Mouse (Mus musculus): Measurements from ENCODE around the gene BC107364. TPM values are rescaled to one million over a fixed set of nuclear protein-coding genes. Genes with fewer than 3 reads are reported as not detected.
"Not testable (repeated sequence)": the region's sequence is repeated elsewhere in the genome, so short reads cannot be mapped to it uniquely, and the experiment has no call there.

The BC107364 gene
- polyA plus RNA-seq, 1 experiment from 2014 or later: not detected

- ATAC-seq: no peak
- Histone ChIP-seq H3K4me2 (peak overlapping the region; percentile 58), H3K27ac (no peak overlapping the region), H3K9ac (peak overlapping the region; percentile 10; the same call in 1 of the 2 replicates), H3K4me1 (peaks cover 42% of the 10 kb centered on the region), H3K36me3 (no peaks in the 10 kb centered on the region), H3K9me3 (replicated peaks) (no peaks in the 10 kb centered on the region), H3K4me3 (peak overlapping the region; percentile 41), H3K27me3 (replicated peaks) (peaks cover 90% of the 10 kb centered on the region)
- WGBS (ENCODE audit: insufficient replicate concordance): 3% methylated on average over 26 of the region's 26 CpGs
Measured at GRCm38 (mm10) chr3:96404450-96404849, 47.7 kb downstream of the BC107364 start.

DNA sequence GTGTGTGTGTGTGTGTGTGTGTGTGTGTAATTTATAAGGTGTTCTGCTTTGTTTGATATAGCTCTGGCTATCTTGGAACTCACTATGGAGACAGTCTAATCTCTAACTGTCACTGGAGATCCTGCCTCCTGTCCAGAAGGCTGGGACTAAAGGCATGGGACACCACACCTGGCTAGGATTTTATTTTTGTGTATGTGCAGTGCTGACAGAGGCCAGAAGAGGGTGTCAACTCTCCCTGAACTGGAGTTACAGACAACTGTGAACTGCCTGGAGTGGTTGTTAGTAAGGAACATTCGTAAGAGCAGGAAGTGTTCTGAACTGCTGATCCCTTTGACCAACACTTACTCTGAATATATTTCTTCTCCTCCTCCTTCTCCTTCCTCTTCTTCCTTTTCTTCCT, 49.1 kb downstream of the BC107364 start:
- H3K27me3 ChIP-seq (replicated peaks): peaks cover 84% of the 10 kb centered on the region
- no peak overlapping the region for H3K9ac ChIP-seq
- no peak overlapping the region for H3K4me3 ChIP-seq
- no peak for ATAC-seq
- no peak overlapping the region for H3K27ac ChIP-seq
- H3K36me3 ChIP-seq: no peaks in the 10 kb centered on the region
- peaks cover 35% of the 10 kb centered on the region for H3K4me1 ChIP-seq
- H3K4me2 ChIP-seq: no peak overlapping the region
- 7% methylated on average over 1 of the region's 1 CpGs for WGBS (ENCODE audit: insufficient replicate concordance)
- no peaks in the 10 kb centered on the region for H3K9me3 ChIP-seq (replicated peaks)

DNA sequence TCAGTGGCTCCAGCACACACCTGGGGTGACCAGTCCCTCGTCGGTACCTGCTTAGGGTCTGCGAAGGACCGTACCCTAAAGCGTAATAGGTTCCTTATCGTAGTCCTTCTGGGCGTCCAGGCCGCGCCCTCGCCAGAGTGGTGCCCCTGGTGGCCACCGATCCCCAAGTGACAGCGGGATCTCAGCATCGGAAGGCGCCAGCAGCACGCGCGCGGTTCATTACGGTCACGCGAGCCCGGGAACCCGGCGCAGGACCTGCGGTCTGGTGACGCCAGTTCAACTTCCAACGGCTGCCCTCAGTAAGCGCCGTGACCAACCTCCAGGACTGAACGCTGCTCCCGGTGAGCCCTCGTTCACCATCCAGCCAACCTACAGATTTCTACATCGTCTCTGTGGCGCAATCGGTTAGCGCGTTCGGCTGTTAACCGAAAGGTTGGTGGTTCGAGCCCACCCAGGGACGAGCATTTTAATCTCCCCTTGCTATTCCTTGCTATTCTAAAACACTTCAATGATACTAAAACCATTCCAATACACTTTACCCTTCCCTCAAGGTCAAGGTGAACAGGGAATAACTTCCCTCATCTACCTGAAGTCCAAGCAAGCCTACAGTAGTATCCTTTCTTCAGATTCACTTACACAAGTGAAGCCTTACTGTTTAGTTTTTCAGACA, 50.1 kb downstream of the BC107364 start:
- H3K9ac ChIP-seq: peak overlapping the region; percentile 58
- H3K4me2 ChIP-seq: peak overlapping the region; percentile 86
- peak; percentile 79 for ATAC-seq
- no peak overlapping the region for H3K27ac ChIP-seq
- WGBS (ENCODE audit: insufficient replicate concordance): under 1% methylated on average over 41 of the region's 41 CpGs
- peaks cover 35% of the 10 kb centered on the region for H3K4me1 ChIP-seq
- H3K4me3 ChIP-seq: peak overlapping the region; percentile 63
- no peaks in the 10 kb centered on the region for H3K9me3 ChIP-seq (replicated peaks)
- no peaks in the 10 kb centered on the region for H3K36me3 ChIP-seq
- peaks cover 86% of the 10 kb centered on the region for H3K27me3 ChIP-seq (replicated peaks)

DNA sequence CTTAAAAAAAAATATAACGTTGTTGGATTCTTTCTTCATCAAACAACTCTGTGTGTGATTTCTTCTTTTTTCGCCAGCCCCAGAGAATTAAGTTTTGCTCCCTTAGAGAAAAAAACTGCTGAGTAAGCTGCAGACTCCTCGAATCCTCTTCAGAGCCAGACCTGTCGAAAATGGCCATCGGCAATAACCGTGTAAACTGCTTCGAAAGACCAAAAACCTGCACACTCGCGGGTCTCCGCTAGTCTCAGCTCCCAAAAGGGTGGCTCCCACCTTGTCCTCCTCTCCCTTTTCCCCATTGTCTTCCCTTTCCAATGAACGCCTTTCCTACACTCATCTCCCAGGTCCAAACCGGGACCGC, 50.7 kb downstream of the BC107364 start:
- peak overlapping the region; percentile 58 for H3K9ac ChIP-seq
- H3K27ac ChIP-seq: no peak overlapping the region
- peak overlapping the region; percentile 63 for H3K4me3 ChIP-seq
- H3K4me1 ChIP-seq: peaks cover 35% of the 10 kb centered on the region
- H3K9me3 ChIP-seq (replicated peaks): no peaks in the 10 kb centered on the region
- no peaks in the 10 kb centered on the region for H3K36me3 ChIP-seq
- peaks cover 86% of the 10 kb centered on the region for H3K27me3 ChIP-seq (replicated peaks)
- H3K4me2 ChIP-seq: peak overlapping the region; percentile 86
- 2% methylated on average over 13 of the region's 13 CpGs for WGBS (ENCODE audit: insufficient replicate concordance)
- no peak for ATAC-seq

DNA sequence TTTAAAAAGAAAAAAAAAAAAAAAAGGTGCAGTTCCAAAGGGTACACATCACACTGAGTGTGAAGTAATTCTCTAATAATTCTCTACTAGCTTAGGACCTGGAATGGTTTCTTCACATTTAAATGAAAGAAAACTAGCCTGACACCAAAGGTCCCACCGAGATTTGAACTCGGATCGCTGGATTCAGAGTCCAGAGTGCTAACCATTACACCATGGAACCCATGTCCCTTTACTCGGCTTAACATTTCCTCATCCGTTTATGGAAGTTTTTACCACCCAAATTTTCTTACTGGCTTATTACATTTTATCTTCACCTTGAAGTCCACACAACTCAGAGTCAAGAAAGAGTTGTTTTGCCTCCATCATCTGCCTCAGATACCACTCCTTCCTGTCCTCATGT, 53.2 kb downstream of the BC107364 start:
- WGBS (ENCODE audit: insufficient replicate concordance): under 1% methylated on average over 5 of the region's 5 CpGs
- Histone ChIP-seq H3K4me1 (peaks cover 23% of the 10 kb centered on the region), H3K4me2 (0 out of 2 replicates have a peak overlapping the region, but pooled peaks have one; percentile 15), H3K9me3 (replicated peaks) (no peaks in the 10 kb centered on the region), H3K9ac (no peak overlapping the region), H3K4me3 (no peak overlapping the region), H3K27ac (no peak overlapping the region), H3K27me3 (replicated peaks) (peaks cover 82% of the 10 kb centered on the region), H3K36me3 (no peaks in the 10 kb centered on the region)
- peak; percentile 26; the same call in 1 of the 2 replicates for ATAC-seq

GRCm38 (mm10) chr3:96396857-96397256, 55.2 kb downstream of the BC107364 start:
- 85% methylated on average over 7 of the region's 7 CpGs for WGBS (ENCODE audit: insufficient replicate concordance)
- H3K4me3 ChIP-seq: no peak overlapping the region
- no peaks in the 10 kb centered on the region for H3K9me3 ChIP-seq (replicated peaks)
- H3K4me1 ChIP-seq: peaks cover 5% of the 10 kb centered on the region
- no peak overlapping the region for H3K9ac ChIP-seq
- H3K27me3 ChIP-seq (replicated peaks): peaks cover 74% of the 10 kb centered on the region
- no peak for ATAC-seq
- H3K36me3 ChIP-seq: no peaks in the 10 kb centered on the region
- no peak overlapping the region for H3K27ac ChIP-seq
- no peak overlapping the region for H3K4me2 ChIP-seq

DNA sequence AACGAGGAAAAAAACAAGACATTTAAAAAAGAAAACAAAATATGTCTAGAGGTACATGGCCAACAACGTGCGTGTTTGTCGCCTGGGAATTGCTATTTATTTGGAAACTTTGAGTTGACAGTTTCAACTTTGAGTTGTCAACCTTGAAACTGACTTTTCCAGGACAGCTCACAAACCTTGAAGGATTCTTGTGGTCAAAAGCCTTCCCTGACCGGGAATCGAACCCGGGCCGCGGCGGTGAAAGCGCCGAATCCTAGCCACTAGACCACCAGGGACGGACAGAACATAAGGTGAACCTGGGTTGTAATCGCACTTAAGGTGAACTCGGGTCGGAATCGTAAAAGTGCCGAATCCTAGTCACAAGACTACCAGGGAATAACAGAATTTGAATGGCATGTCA, 64.9 kb downstream of the BC107364 start:
- H3K36me3 ChIP-seq; H3K27ac ChIP-seq; H3K4me1 ChIP-seq; H3K9me3 ChIP-seq (replicated peaks); H3K9ac ChIP-seq; H3K4me3 ChIP-seq; H3K4me2 ChIP-seq: not testable (repeated sequence)
- peak; percentile 38; the same call in 1 of the 2 replicates for ATAC-seq
- WGBS (ENCODE audit: insufficient replicate concordance): no CpG with 5 or more reads among the region's 18 CpGs
- H3K27me3 ChIP-seq (replicated peaks): peaks cover 33% of the 10 kb centered on the region

Other genes with a start within 250 kb of the BC107364 start
- gene Bola1, start 232.6 kb downstream of the BC107364 start, polyA plus RNA-seq (2016; fragmentation: Nextera tagmentation; extraction: Ambion mirVana): 57.4 and 61.7 TPM in 2 replicates
- gene Hist2h2ab, start 232.4 kb downstream of the BC107364 start, polyA plus RNA-seq (2016; fragmentation: Nextera tagmentation; extraction: Ambion mirVana): 0.71 and 0.86 TPM in 2 replicates
- 15.9 and 17.5 TPM in 2 replicates for gene Hist2h2ac, start 231.4 kb downstream of the BC107364 start, polyA plus RNA-seq (2016; fragmentation: Nextera tagmentation; extraction: Ambion mirVana)
- 6.1 and 6.6 TPM in 2 replicates for gene Hist2h2be, start 231.2 kb downstream of the BC107364 start, polyA plus RNA-seq (2016; fragmentation: Nextera tagmentation; extraction: Ambion mirVana)
- 12.3 and 13.8 TPM in 2 replicates for gene Hist2h3c2, start 213.2 kb downstream of the BC107364 start, polyA plus RNA-seq (2016; fragmentation: Nextera tagmentation; extraction: Ambion mirVana)
- gene Hist2h2aa2, start 212.0 kb downstream of the BC107364 start, polyA plus RNA-seq (2016; fragmentation: Nextera tagmentation; extraction: Ambion mirVana): 55.9 and 73.8 TPM in 2 replicates
- gene Hist2h2aa1, start 206.8 kb downstream of the BC107364 start, polyA plus RNA-seq (2016; fragmentation: Nextera tagmentation; extraction: Ambion mirVana): 23.9 and 29.2 TPM in 2 replicates
- gene Hist2h3c1, start 205.6 kb downstream of the BC107364 start, polyA plus RNA-seq (2016; fragmentation: Nextera tagmentation; extraction: Ambion mirVana): 2.7 and 3.0 TPM in 2 replicates
- 27.0 and 29.3 TPM in 2 replicates for gene Hist2h4, start 189.0 kb downstream of the BC107364 start, polyA plus RNA-seq (2016; fragmentation: Nextera tagmentation; extraction: Ambion mirVana)
- gene Hist2h3b, start 183.7 kb downstream of the BC107364 start, polyA plus RNA-seq (2016; fragmentation: Nextera tagmentation; extraction: Ambion mirVana): 99.1 and 113 TPM in 2 replicates
- 23.6 and 31.6 TPM in 2 replicates for gene Hist2h2bb, start 182.6 kb downstream of the BC107364 start, polyA plus RNA-seq (2016; fragmentation: Nextera tagmentation; extraction: Ambion mirVana)
- 2.4 and 2.7 TPM in 2 replicates for gene Fcgr1, start 158.3 kb downstream of the BC107364 start, polyA plus RNA-seq (2016; fragmentation: Nextera tagmentation; extraction: Ambion mirVana)
- gene Hfe2, start 72.9 kb upstream of the BC107364 start, polyA plus RNA-seq (2016; fragmentation: Nextera tagmentation; extraction: Ambion mirVana): 0.68 and 0.98 TPM in 2 replicates
- 28.6 and 29.9 TPM in 2 replicates for gene Txnip, start 105.7 kb upstream of the BC107364 start, polyA plus RNA-seq (2016; fragmentation: Nextera tagmentation; extraction: Ambion mirVana)
- gene Gm16253, start 124.7 kb upstream of the BC107364 start, polyA plus RNA-seq (2016; fragmentation: Nextera tagmentation; extraction: Ambion mirVana): 0.24 and 0.26 TPM in 2 replicates
- gene Polr3gl, start 141.9 kb upstream of the BC107364 start, polyA plus RNA-seq (2016; fragmentation: Nextera tagmentation; extraction: Ambion mirVana): 16.7 and 19.8 TPM in 2 replicates
- 0.33 and 0.44 TPM in 2 replicates for gene Ankrd34a, start 144.3 kb upstream of the BC107364 start, polyA plus RNA-seq (2016; fragmentation: Nextera tagmentation; extraction: Ambion mirVana)
- 0.92 and 1.2 TPM in 2 replicates for gene Lix1l, start 148.8 kb upstream of the BC107364 start, polyA plus RNA-seq (2016; fragmentation: Nextera tagmentation; extraction: Ambion mirVana)
- 92.6 and 104 TPM in 2 replicates for gene Rbm8a, start 177.6 kb upstream of the BC107364 start, polyA plus RNA-seq (2016; fragmentation: Nextera tagmentation; extraction: Ambion mirVana)
- 24.9 and 25.6 TPM in 2 replicates for gene Pex11b, start 183.1 kb upstream of the BC107364 start, polyA plus RNA-seq (2016; fragmentation: Nextera tagmentation; extraction: Ambion mirVana)
- gene Gm42957, start 183.2 kb upstream of the BC107364 start, polyA plus RNA-seq (2016; fragmentation: Nextera tagmentation; extraction: Ambion mirVana): 0.05 TPM in 2 replicates
- gene Itga10, start 193.3 kb upstream of the BC107364 start, polyA plus RNA-seq (2016; fragmentation: Nextera tagmentation; extraction: Ambion mirVana): 0.25 and 0.30 TPM in 2 replicates
- 0.26 and 0.31 TPM in 2 replicates for gene Ankrd35, start 217.8 kb upstream of the BC107364 start, polyA plus RNA-seq (2016; fragmentation: Nextera tagmentation; extraction: Ambion mirVana)
- gene Pias3, start 244.1 kb upstream of the BC107364 start, polyA plus RNA-seq (2016; fragmentation: Nextera tagmentation; extraction: Ambion mirVana): 10.1 and 11.0 TPM in 2 replicates